Mouse (Mus musculus): ENCODE data around the gene Stk4.

DNA sequence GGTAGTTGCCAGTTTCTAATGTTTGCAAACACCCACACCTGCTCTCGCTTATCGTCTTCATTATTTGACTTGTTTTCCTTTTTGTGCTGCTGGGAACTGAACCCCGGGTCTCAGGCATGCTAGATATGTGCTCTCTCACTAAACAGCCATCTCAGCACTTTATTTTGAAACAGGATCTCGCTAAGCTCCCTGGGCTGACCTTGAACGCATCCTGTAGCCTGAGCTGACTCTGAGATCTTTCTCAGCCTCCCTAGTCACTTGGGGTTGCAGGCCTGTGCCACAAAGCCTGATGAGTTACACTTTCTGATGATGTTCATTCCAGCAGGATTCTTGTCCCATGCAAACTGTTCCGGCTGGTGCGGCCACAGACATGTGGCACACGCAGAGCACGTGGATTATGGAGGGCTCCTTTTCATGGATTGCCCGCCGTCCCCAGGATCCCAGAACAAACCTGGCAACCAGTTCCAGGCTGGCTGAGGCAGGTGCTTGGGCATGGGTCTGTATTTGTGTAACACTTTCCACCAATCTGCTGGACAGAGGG is 91.5 kb downstream of the Stk4 start:
- TF ChIP-seq CTCF (conservative IDR thresholded peaks at IDR 0.05 in 1 of 2, IDR thresholded peaks at IDR 0.05 in 1 of 2; ENCODE audit: low read depth in 2 of 2, low read length in 2 of 2) (no peak), ZNF384 (IDR thresholded peaks at IDR 0.05; ENCODE audit: low read depth, low read length) (no peak), PAX5 (IDR thresholded peaks at IDR 0.05; ENCODE audit: low read length) (no peak), RAD21 (IDR thresholded peaks at IDR 0.05; ENCODE audit: low read depth, low read length) (no peak), POLR2A (IDR thresholded peaks at IDR 0.05; ENCODE audit: low read depth, low read length) (no peak), USF1 (IDR thresholded peaks at IDR 0.05; ENCODE audit: low read depth, low read length) (no peak), BHLHE40 (IDR thresholded peaks at IDR 0.05; ENCODE audit: low read depth, low read length) (no peak), HCFC1 (IDR thresholded peaks at IDR 0.05; ENCODE audit: low read depth, low read length) (no peak), SMC3 (IDR thresholded peaks at IDR 0.05; ENCODE audit: low read depth, low read length) (no peak)
